Comparison of ENCODE assay signal across 10 mouse cellular contexts in the genomic region with DNA sequence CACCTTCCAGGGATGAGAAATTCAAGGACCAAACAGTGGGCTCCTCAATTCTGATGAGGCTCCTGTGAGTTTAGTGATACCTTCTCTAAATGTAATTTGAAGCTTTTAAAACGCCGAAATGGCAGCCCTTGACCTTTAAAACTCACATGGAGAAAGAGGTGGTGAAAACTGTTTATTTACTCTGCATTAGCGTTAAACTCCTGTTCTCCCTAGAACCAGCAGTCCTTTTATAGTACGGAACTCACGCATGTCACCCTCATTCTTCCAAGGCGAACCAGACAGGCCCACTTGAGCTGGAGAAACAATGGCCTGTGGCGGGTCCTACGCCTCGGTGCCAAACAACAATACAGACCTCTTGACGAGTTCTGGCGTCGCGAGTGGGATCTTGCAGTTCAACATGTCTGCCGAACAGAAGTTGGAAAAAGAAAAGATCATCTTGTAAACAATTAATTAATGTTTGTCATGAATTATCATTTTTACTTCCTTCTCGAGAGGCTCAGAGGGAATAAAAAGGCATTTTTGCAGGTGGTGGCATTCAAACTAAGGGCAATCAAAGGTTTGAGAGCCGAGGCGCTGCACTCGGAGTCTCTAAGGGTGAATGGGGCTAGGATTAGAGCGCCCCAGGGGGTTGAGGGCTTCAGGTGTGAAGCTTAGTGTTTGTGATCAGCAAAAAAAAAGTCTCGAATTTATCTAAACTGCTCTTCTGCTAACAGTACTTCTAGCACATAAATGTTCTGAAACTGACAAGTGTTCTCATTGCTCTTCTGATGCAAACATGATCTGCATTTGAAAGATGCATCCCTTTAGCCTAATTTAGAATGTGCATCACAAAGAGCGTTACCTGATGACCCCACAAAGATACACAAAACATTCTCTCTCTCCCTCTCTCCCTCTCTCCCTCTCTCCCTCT. TPM values are rescaled to one million over a fixed set of nuclear protein-coding genes. Genes with fewer than 3 reads are reported as not detected.
DNase-seq lines count a peak whose midpoint lies in the region; ATAC-seq lines count a peak whose summit lies in the region.
"Had no signal": no experiment of that assay in that cellular context is flagged by ENCODE, and none has a peak within 500 bp of the region (broad histone marks: within the 10 kb centered on the region; RNA-seq: fewer than 3 reads in every experiment).

No protein-coding gene starts in this region.

- no peak overlapping the region for H3K9ac ChIP-seq in heart, embryonic 12.5 days
- H3K9ac ChIP-seq in forebrain, embryonic 14.5 days (ENCODE audit: low read length): no peak overlapping the region
- H3K9ac ChIP-seq in midbrain, embryonic 13.5 days (replicated peaks): 0 out of 2 replicates have a peak overlapping the region, but pooled peaks have one; percentile 41

- no peaks in the 10 kb centered on the region for H3K9me3 ChIP-seq in heart, embryonic 12.5 days (replicated peaks)
- H3K9me3 ChIP-seq in forebrain, embryonic 14.5 days (replicated peaks; ENCODE audit: control insufficient read depth, low read length): no peaks in the 10 kb centered on the region
- H3K9me3 ChIP-seq in midbrain, embryonic 13.5 days: no peaks in the 10 kb centered on the region

- peaks cover 10% of the 10 kb centered on the region; the same call in 1 of the 2 replicates for H3K4me1 ChIP-seq in heart, embryonic 12.5 days (replicated peaks)
- peaks cover 16% of the 10 kb centered on the region; the same call in 1 of the 2 replicates for H3K4me1 ChIP-seq in forebrain, embryonic 14.5 days (ENCODE audit: control insufficient read depth, insufficient read depth, low read length)
- H3K4me1 ChIP-seq in midbrain, embryonic 13.5 days (replicated peaks): peaks cover 39% of the 10 kb centered on the region

- no peak overlapping the region for H3K27ac ChIP-seq in heart, embryonic 12.5 days (ENCODE audit: poor library complexity, severe bottlenecking)
- no peak overlapping the region for H3K27ac ChIP-seq in forebrain, embryonic 14.5 days (ENCODE audit: low read depth, low read length)
- H3K27ac ChIP-seq in midbrain, embryonic 13.5 days: no peak overlapping the region

- no peak for DNase-seq in heart, adult 11 months
- DNase-seq in R1 (ENCODE audit: low read depth, low spot score): peak; percentile 83
- peak; percentile 33 for DNase-seq in forebrain, embryonic 14.5 days (ENCODE audit: low spot score)
- no peak for DNase-seq in right cerebral cortex, adult 18-20 months
- no peak for DNase-seq in adrenal gland, adult 18-20 months (ENCODE audit: low spot score in 2 of 2)
- DNase-seq: cerebellum, adult 8-10 months had no signal

- 20% methylated on average over 21 of the region's 21 CpGs for WGBS in heart, embryonic 12.5 days
- WGBS in forebrain, embryonic 14.5 days: 4% methylated on average over 21 of the region's 21 CpGs
- WGBS in midbrain, embryonic 13.5 days: 3% methylated on average over 21 of the region's 21 CpGs

- peaks cover 4% of the 10 kb centered on the region; the same call in 1 of the 2 replicates for H3K27me3 ChIP-seq in heart, embryonic 12.5 days (replicated peaks)
- H3K27me3 ChIP-seq in forebrain, embryonic 14.5 days (replicated peaks; ENCODE audit: control insufficient read depth, insufficient read depth, low read length): 0 out of 2 replicates have a peak, but pooled peaks cover 6% of the 10 kb centered on the region
- H3K27me3 ChIP-seq in midbrain, embryonic 13.5 days: peaks cover 21% of the 10 kb centered on the region

- H3K4me3 ChIP-seq in heart, embryonic 12.5 days: no peak overlapping the region
- H3K4me3 ChIP-seq in forebrain, embryonic 14.5 days (ENCODE audit: low read depth, low read length): no peak overlapping the region
- no peak overlapping the region for H3K4me3 ChIP-seq in midbrain, embryonic 13.5 days (replicated peaks)

- H3K36me3 ChIP-seq in heart, embryonic 12.5 days: no peaks in the 10 kb centered on the region
- no peaks in the 10 kb centered on the region for H3K36me3 ChIP-seq in forebrain, embryonic 14.5 days (ENCODE audit: control insufficient read depth, insufficient read depth, low read length)
- no peaks in the 10 kb centered on the region for H3K36me3 ChIP-seq in midbrain, embryonic 13.5 days

- no peak for ATAC-seq in heart, embryonic 12.5 days (ENCODE audit: insufficient number of reproducible peaks, low FRiP score)
- ATAC-seq in forebrain, embryonic 14.5 days: no peak
- ATAC-seq in midbrain, embryonic 13.5 days: no peak
- ATAC-seq in erythroid progenitor cell, adult 5-6 weeks (replicated peaks; ENCODE audit: low FRiP score, poor library complexity, severe bottlenecking): no peak
- ATAC-seq: activated CD4-positive, CD25-positive, alpha-beta regulatory T cell, adult 4 months had no signal

- peak overlapping the region; percentile 41 for H3K4me2 ChIP-seq in heart, embryonic 12.5 days
- H3K4me2 ChIP-seq in forebrain, embryonic 14.5 days (ENCODE audit: low read length): peak overlapping the region; percentile 25; the same call in 1 of the 2 replicates
- H3K4me2 ChIP-seq in midbrain, embryonic 13.5 days (replicated peaks): peak overlapping the region; percentile 37

RNA-seq across cellular contexts. Expression of a gene that starts 47.5 kb away (rescaled TPM):
- 22.3 and 23.3 TPM in 2 replicates for polyA plus RNA-seq in heart, embryonic 12.5 days (2016; fragmentation: Nextera tagmentation; extraction: Ambion mirVana)
- polyA plus RNA-seq in forebrain, embryonic 14.5 days (2014; fragmentation: Nextera tagmentation; extraction: Ambion mirVana): 50.3 and 58.8 TPM in 2 replicates
- 51.1 and 56.0 TPM in 2 replicates for polyA plus RNA-seq in midbrain, embryonic 13.5 days (2015; fragmentation: Nextera tagmentation; extraction: Ambion mirVana)
- total RNA-seq in erythroid progenitor cell, adult 5-6 weeks (2015; ENCODE audit: low replicate concordance): 8.8 and 12.3 TPM in 2 replicates
- 6.0 and 6.4 TPM in 2 replicates for total RNA-seq in erythroid progenitor cell, adult 5-6 weeks (2017; ENCODE audit: low replicate concordance)
- 10 to 100 TPM; 12.0 to 13.2 TPM for total RNA-seq in adrenal gland, adult 18-20 months (2021)

Comparison
In these comparisons a context has a peak if more than half of its experiments do, and no peak if none do; other contexts are left out.
1. DNase-seq: peak in R1 (single experiment) and forebrain, embryonic 14.5 days (single experiment); none in heart, adult 11 months (single experiment), right cerebral cortex, adult 18-20 months (single experiment) and adrenal gland, adult 18-20 months (0 of 2).
2. Peak in every context shown above with its lines, with median percentiles within 50 percentile points of each other: H3K4me2 ChIP-seq.